Mouse (Mus musculus) CH12.LX (cell line): ENCODE measurements around the gene Rnf128. TPM values are rescaled to one million over a fixed set of nuclear protein-coding genes. Genes with fewer than 3 reads are reported as not detected.

ENCODE experiments used
- DNase-seq: peaks from one replicate; pipeline ENCODE4 v3.0.0-alpha.2; 2013; ENCODE audit errors: extremely low read depth
- H3K27ac ChIP-seq: 2 replicates; pipeline ENCODE4 v1.5.1; 2012; ENCODE audit warnings: low read depth, mild to moderate bottlenecking, control low read depth, moderate library complexity; ENCODE audit not compliant: insufficient read depth
- H3K27me3 ChIP-seq: replicated peaks from 2 replicates; pipeline ENCODE3; 2012; ENCODE audit warnings: inconsistent platforms
- H3K36me3 ChIP-seq, 2 experiments: replicated peaks in 1 of 2; 2 replicates each; pipeline versions ENCODE3 to v1.6.1; 2012; ENCODE audit warnings: inconsistent platforms in 1 of 2, low read length in 1 of 2, mild to moderate bottlenecking in 1 of 2, mixed read lengths in 1 of 2, moderate library complexity in 1 of 2; ENCODE audit not compliant: control insufficient read depth in 1 of 2, insufficient read depth in 1 of 2
- H3K4me1 ChIP-seq, 2 experiments: 2 replicates each; pipeline ENCODE4 v1.6.1; 2012; ENCODE audit warnings: inconsistent platforms in 1 of 2, moderate library complexity in 1 of 2; ENCODE audit not compliant: insufficient read depth in 2 of 2, control insufficient read depth in 1 of 2
- H3K4me2 ChIP-seq: 2 replicates; pipeline ENCODE4 v1.6.1; 2012; ENCODE audit warnings: low read depth, mild to moderate bottlenecking, control low read depth; ENCODE audit not compliant: poor library complexity, insufficient read depth, severe bottlenecking
- H3K4me3 ChIP-seq, 3 experiments: fragments of 150-350 bp in 1 of 3; sonication (generic) in 1 of 3; replicated peaks in 1 of 3; 2 replicates each; pipeline versions ENCODE3 to v1.5.1; 2011 to 2012; ENCODE audit warnings: low read depth in 2 of 3, low read length in 2 of 3, mild to moderate bottlenecking in 2 of 3, moderate library complexity in 2 of 3, control low read depth in 1 of 3, improper control_type of control experiment in 1 of 3, inconsistent platforms in 1 of 3, mixed read lengths in 1 of 3; ENCODE audit not compliant: poor library complexity in 1 of 3
- H3K79me2 ChIP-seq: replicated peaks from 2 replicates; pipeline ENCODE4 v1.6.1; 2012; ENCODE audit warnings: mild to moderate bottlenecking, moderate library complexity; ENCODE audit not compliant: control insufficient read depth, poor library complexity, insufficient read depth, severe bottlenecking; ENCODE audit errors: extremely low read depth
- H3K9ac ChIP-seq: 2 replicates; pipeline ENCODE4 v1.6.1; 2012; ENCODE audit warnings: low read depth, mild to moderate bottlenecking, control low read depth, moderate library complexity; ENCODE audit not compliant: insufficient read depth
- H3K9me3 ChIP-seq: replicated peaks from 2 replicates; pipeline ENCODE3; 2012; ENCODE audit warnings: low read length, inconsistent platforms, mixed read lengths
- CHD1 ChIP-seq: IDR thresholded peaks from 2 replicates; pipeline ENCODE4 v1.6.1; 2012; ENCODE audit warnings: low read depth, low read length, improper control_type of control experiment, inconsistent platforms
- CHD2 ChIP-seq: IDR thresholded peaks from 2 replicates; pipeline ENCODE4 v1.6.1; 2011; ENCODE audit warnings: low read length, improper control_type of control experiment
- CTCF ChIP-seq, 2 experiments: IDR thresholded peaks in 1 of 2; conservative IDR thresholded peaks in 1 of 2; 2 replicates each; pipeline ENCODE4 v1.5.1; 2011 to 2012; ENCODE audit warnings: low read depth in 2 of 2, low read length in 2 of 2, improper control_type of control experiment in 1 of 2, inconsistent platforms in 1 of 2, mild to moderate bottlenecking in 1 of 2, moderate library complexity in 1 of 2
- E2F4 ChIP-seq: IDR thresholded peaks from 2 replicates; pipeline ENCODE4 v1.6.1; 2011; ENCODE audit warnings: low read depth, low read length, improper control_type of control experiment; ENCODE audit not compliant: insufficient replicate concordance
- EP300 ChIP-seq: IDR thresholded peaks from 2 replicates; pipeline ENCODE4 v1.6.1; 2011; ENCODE audit warnings: low read length, improper control_type of control experiment
- ETS1 ChIP-seq: conservative IDR thresholded peaks from 2 replicates; pipeline ENCODE4 v1.6.1; 2012; ENCODE audit warnings: low read depth, mild to moderate bottlenecking, inconsistent platforms, low read length, improper control_type of control experiment, moderate library complexity
- HCFC1 ChIP-seq: IDR thresholded peaks from 2 replicates; pipeline ENCODE4 v1.6.1; 2012; ENCODE audit warnings: low read depth, mild to moderate bottlenecking, inconsistent platforms, low read length, improper control_type of control experiment
- JUN ChIP-seq: IDR thresholded peaks from 2 replicates; pipeline ENCODE4 v1.6.1; 2011; ENCODE audit warnings: low read depth, mild to moderate bottlenecking, low read length, improper control_type of control experiment, moderate library complexity; ENCODE audit not compliant: insufficient read depth
- JUND ChIP-seq: conservative IDR thresholded peaks from 2 replicates; pipeline ENCODE4 v1.6.1; 2011; ENCODE audit warnings: low read depth, low read length, improper control_type of control experiment
- MAFK ChIP-seq: IDR thresholded peaks from 2 replicates; pipeline ENCODE4 v1.6.1; 2011; ENCODE audit warnings: low read length, improper control_type of control experiment; ENCODE audit not compliant: insufficient replicate concordance
- MAX ChIP-seq: IDR thresholded peaks from 2 replicates; pipeline ENCODE4 v1.6.1; 2011; ENCODE audit warnings: low read length, improper control_type of control experiment
- MEF2A ChIP-seq: IDR thresholded peaks from 2 replicates; pipeline ENCODE4 v1.6.1; 2014; ENCODE audit warnings: low read depth, mild to moderate bottlenecking, inconsistent platforms, low read length, improper control_type of control experiment, borderline replicate concordance
- MXI1 ChIP-seq: IDR thresholded peaks from 2 replicates; pipeline ENCODE4 v1.6.1; 2011; ENCODE audit warnings: mild to moderate bottlenecking, low read depth, low read length, improper control_type of control experiment
- NELFE ChIP-seq: IDR thresholded peaks from 2 replicates; pipeline ENCODE4 v1.6.1; 2011; ENCODE audit warnings: low read depth, low read length, improper control_type of control experiment
- NRF1 ChIP-seq: IDR thresholded peaks from 2 replicates; pipeline ENCODE4 v1.6.1; 2014; ENCODE audit warnings: low read depth, mild to moderate bottlenecking, inconsistent platforms, low read length, improper control_type of control experiment, moderate library complexity
- RAD21 ChIP-seq: IDR thresholded peaks from 2 replicates; pipeline ENCODE4 v1.6.1; 2011; ENCODE audit warnings: low read depth, mild to moderate bottlenecking, low read length, improper control_type of control experiment, moderate library complexity
- RCOR1 ChIP-seq: conservative IDR thresholded peaks from 2 replicates; pipeline ENCODE4 v1.6.1; 2012; ENCODE audit warnings: low read depth, mild to moderate bottlenecking, inconsistent platforms, low read length, improper control_type of control experiment
- SIN3A ChIP-seq: IDR thresholded peaks from 2 replicates; pipeline ENCODE4 v1.6.1; 2012; ENCODE audit warnings: low read length, improper control_type of control experiment, inconsistent platforms
- UBTF ChIP-seq: IDR thresholded peaks from 2 replicates; pipeline ENCODE4 v1.6.1; 2012; ENCODE audit warnings: low read depth, mild to moderate bottlenecking, inconsistent platforms, low read length, improper control_type of control experiment, moderate library complexity
- USF2 ChIP-seq: conservative IDR thresholded peaks from 2 replicates; pipeline ENCODE4 v1.6.1; 2011; ENCODE audit warnings: low read depth, low read length, improper control_type of control experiment
- ZC3H11A ChIP-seq: IDR thresholded peaks from 2 replicates; pipeline ENCODE4 v1.6.1; 2012; ENCODE audit warnings: low read depth, mild to moderate bottlenecking, inconsistent platforms, low read length, improper control_type of control experiment
- ZKSCAN1 ChIP-seq: IDR thresholded peaks from 2 replicates; pipeline ENCODE4 v1.6.1; 2012; ENCODE audit warnings: low read depth, inconsistent platforms, low read length, improper control_type of control experiment, borderline replicate concordance
- dilution Hi-C: fragments of 300-500 bp; cut with MboI; formaldehyde crosslinking; loops from 2 replicates; pipeline ENCODE4 v1.14.3; 2020; ENCODE audit warnings: low sequenced_read_pairs; ENCODE audit not compliant: extremely low pct_unique_long_range_greater_than_20kb, extremely low pct_ligation_motif_present
- in situ Hi-C: fragments of 300-500 bp; cut with MboI; formaldehyde crosslinking; loops from 3 replicates; pipeline ENCODE4 v1.14.3; 2019; ENCODE audit warnings: low sequenced_read_pairs, low pct_ligation_motif_present, low pct_unique_long_range_greater_than_20kb, mixed read lengths
- polyA plus RNA-seq: library from polyadenylated mRNA; unstranded; fragments of >175 nt; gene quantifications from 2 replicates; pipeline ENCODE4 v1.2.1, GENCODE M21; 2012; ENCODE audit warnings: low read depth; ENCODE audit not compliant: insufficient read length
- total RNA-seq, 2 experiments: library from RNA; depleted of rRNA; stranded (reverse); fragments of 300-350 nt in 1 of 2; fragments of >200 nt in 1 of 2; gene quantifications; 2 replicates each; pipeline ENCODE4 v1.2.3; 2012 to 2014

Rnf128 gene
- total and polyA plus RNA-seq, 3 experiments: not detected

GRCm38 (mm10) chrX:139596404-139596803 lies 33.3 kb downstream of the Rnf128 start:
- TF ChIP-seq UBTF (no peak), USF2 (no peak), CTCF (conservative IDR thresholded peaks at IDR 0.05 in 1 of 2, IDR thresholded peaks at IDR 0.05 in 1 of 2; ENCODE audit: low read depth in 2 of 2, low read length in 2 of 2) (no peak), NRF1 (no peak)
- no peak overlapping the region for H3K4me2 ChIP-seq
- in situ Hi-C loops: no loop called here

GRCm38 (mm10) chrX:139610033-139610764 lies 47.1 kb downstream of the Rnf128 start:
- H3K27ac ChIP-seq: no peak overlapping the region
- DNase-seq: no peak
- H3K79me2 ChIP-seq: no peaks in the 10 kb centered on the region
- H3K4me2 ChIP-seq: no peak overlapping the region
- H3K4me1 ChIP-seq: no peaks in the 10 kb centered on the region
- in situ Hi-C loops: no loop called here
- no peaks in the 10 kb centered on the region for H3K27me3 ChIP-seq
- TF ChIP-seq ZKSCAN1 (no peak), SIN3A (no peak), CHD2 (no peak)
- H3K4me3 ChIP-seq: no peak overlapping the region
- H3K9ac ChIP-seq: no peak overlapping the region
- H3K9me3 ChIP-seq: no peaks in the 10 kb centered on the region
- H3K36me3 ChIP-seq: no peaks in the 10 kb centered on the region
- dilution Hi-C loops: no loop called here

More at GRCm38 (mm10) chrX:139596404-139596803, 33.3 kb downstream of the Rnf128 start:
- no peaks in the 10 kb centered on the region for H3K27me3 ChIP-seq
- no peak overlapping the region for H3K9ac ChIP-seq
- no peaks in the 10 kb centered on the region for H3K9me3 ChIP-seq
- no peak overlapping the region for H3K27ac ChIP-seq
- H3K4me1 ChIP-seq: no peaks in the 10 kb centered on the region
- no peak overlapping the region for H3K4me3 ChIP-seq
- no peak for DNase-seq
- dilution Hi-C loops: no loop called here
- no peaks in the 10 kb centered on the region for H3K36me3 ChIP-seq
- no peaks in the 10 kb centered on the region for H3K79me2 ChIP-seq

GRCm38 (mm10) chrX:139610765-139611300 lies 47.7 kb downstream of the Rnf128 start:
- dilution Hi-C loops: no loop called here
- TF ChIP-seq ETS1 (no peak), NELFE (no peak), ZC3H11A (no peak), JUN (no peak), MXI1 (no peak), CHD2 (no peak), MEF2A (no peak), JUND (no peak), SIN3A (no peak), RCOR1 (no peak), MAX (no peak), RAD21 (no peak), CHD1 (no peak), HCFC1 (no peak), EP300 (no peak), MAFK (no peak), E2F4 (no peak)
- TF ChIP-seq, all 38 proteins: peak for 0
- no peaks in the 10 kb centered on the region for H3K79me2 ChIP-seq
- no peak overlapping the region for H3K4me2 ChIP-seq
- in situ Hi-C loops: no loop called here
- H3K36me3 ChIP-seq: no peaks in the 10 kb centered on the region
- DNase-seq: no peak
- no peaks in the 10 kb centered on the region for H3K27me3 ChIP-seq
- no peak overlapping the region for H3K4me3 ChIP-seq
- H3K9ac ChIP-seq: no peak overlapping the region
- no peaks in the 10 kb centered on the region for H3K4me1 ChIP-seq
- H3K9me3 ChIP-seq: no peaks in the 10 kb centered on the region
- no peak overlapping the region for H3K27ac ChIP-seq
